Mouse (Mus musculus): ENCODE measurements around the gene D10Wsu102e. TPM values are rescaled to one million over a fixed set of nuclear protein-coding genes. Genes with fewer than 3 reads are reported as not detected.
"Not testable (repeated sequence)": the region's sequence is repeated elsewhere in the genome, so short reads cannot be mapped to it uniquely, and the experiment has no call there.

D10Wsu102e gene
- polyA plus RNA-seq, 1 experiment from 2014 or later: 0.80 TPM

DNA sequence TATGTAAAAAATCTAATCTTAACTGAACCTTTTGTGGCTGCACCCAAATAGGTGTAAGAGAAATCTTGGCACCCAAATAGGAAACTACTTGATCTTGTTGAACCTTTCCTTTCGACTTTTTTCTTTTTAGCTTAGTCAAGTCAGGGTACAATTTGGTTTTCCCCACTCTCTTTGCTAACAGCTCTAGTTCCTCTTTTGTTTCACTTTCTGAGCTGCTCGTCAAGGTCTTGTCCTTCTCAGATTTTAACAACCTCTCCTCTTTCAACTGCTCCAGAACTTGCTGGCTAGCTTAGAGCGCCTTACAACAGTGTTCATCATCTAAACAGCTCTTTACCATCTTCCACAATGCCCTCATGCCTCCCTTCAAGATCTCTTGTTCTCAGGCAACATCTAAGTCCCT lies 97.5 kb downstream of the D10Wsu102e start:
- no peak for DNase-seq (ENCODE audit: low spot score)
- H3K27ac ChIP-seq: no peak overlapping the region
- H3K36me3 ChIP-seq: peaks cover 14% of the 10 kb centered on the region
- peaks cover 18% of the 10 kb centered on the region for H3K9me3 ChIP-seq
- no peaks in the 10 kb centered on the region for H3K27me3 ChIP-seq (ENCODE audit: insufficient read depth, poor library complexity, severe bottlenecking)
- 90% methylated on average over 3 of the region's 3 CpGs for WGBS
- H3K4me3 ChIP-seq: no peak overlapping the region
- no peaks in the 10 kb centered on the region for H3K4me1 ChIP-seq

DNA sequence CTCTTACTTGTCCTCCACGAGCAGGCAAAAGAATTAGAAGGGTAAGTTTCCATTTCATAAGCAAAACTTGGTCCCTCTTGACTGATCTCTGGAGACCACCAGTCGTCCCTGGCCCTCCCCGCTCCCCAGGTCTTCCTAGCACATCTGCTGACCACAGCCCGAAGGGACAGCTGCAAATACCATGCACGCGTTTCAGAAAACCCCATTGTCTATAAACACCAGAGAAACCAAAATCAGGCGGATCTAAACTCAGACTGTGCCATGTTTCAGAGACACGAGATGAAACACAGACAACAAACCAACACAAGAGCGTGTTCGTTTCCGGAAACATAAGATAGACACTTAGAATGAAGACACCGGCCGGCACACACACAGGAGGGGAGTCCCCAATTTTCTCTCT lies 115.2 kb downstream of the D10Wsu102e start:
- Histone ChIP-seq H3K9me3 (0 out of 2 replicates have a peak, but pooled peaks cover 3% of the 10 kb centered on the region), H3K4me1 (no peaks in the 10 kb centered on the region), H3K27me3 (ENCODE audit: insufficient read depth, poor library complexity, severe bottlenecking) (no peaks in the 10 kb centered on the region), H3K4me3 (no peak overlapping the region), H3K27ac (no peak overlapping the region), H3K36me3 (no peaks in the 10 kb centered on the region)
- WGBS: 90% methylated on average over 13 of the region's 13 CpGs
- DNase-seq (ENCODE audit: low spot score): no peak

DNA sequence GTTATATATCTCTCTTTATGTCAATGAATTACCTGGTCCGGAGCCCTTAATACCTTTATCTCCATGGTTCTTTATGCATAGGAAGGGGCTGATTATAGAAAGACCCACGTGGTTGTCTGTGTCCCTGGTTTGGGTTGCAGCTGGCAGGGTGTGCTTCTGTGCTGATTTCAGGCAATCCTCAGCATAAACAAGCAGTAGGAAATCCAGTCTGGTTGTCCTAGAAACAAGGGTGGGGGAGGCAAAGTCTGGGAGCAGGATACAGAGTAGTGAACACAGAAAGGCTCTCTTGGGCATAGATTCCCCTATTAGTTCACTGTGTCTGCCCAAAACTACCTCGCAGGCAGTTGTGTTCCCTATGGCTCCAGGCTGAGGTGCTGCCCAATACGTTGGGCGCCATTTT lies 117.3 kb downstream of the D10Wsu102e start:
- Histone ChIP-seq H3K27me3 (ENCODE audit: insufficient read depth, poor library complexity, severe bottlenecking) (no peaks in the 10 kb centered on the region), H3K4me3 (no peak overlapping the region), H3K36me3 (no peaks in the 10 kb centered on the region), H3K4me1 (no peaks in the 10 kb centered on the region), H3K27ac (no peak overlapping the region), H3K9me3 (peaks cover 3% of the 10 kb centered on the region; the same call in 1 of the 2 replicates)
- no peak for DNase-seq (ENCODE audit: low spot score)
- WGBS: 79% methylated on average over 5 of the region's 5 CpGs

DNA sequence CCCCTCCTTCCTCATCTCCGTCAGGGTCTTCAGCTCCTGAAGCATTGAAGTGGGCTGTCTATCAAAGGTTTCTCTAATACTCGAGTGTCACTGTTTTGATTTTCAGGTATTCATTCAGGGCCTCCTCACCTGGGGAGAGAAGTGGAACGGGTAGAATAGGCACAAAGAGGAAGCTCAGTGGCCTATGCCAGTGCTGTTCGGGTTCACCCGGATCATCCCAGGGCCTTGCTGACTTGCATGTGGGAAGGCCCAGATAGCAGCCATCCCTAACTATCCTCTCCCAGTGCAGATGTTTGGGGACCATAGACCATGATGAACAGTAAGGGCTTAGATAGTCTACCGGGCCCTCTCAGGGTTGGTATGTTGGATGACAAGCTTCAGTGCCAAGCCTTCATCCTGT lies 130.5 kb downstream of the D10Wsu102e start:
- Histone ChIP-seq H3K4me3 (no peak overlapping the region), H3K4me1 (no peaks in the 10 kb centered on the region), H3K9me3 (no peaks in the 10 kb centered on the region), H3K27ac (no peak overlapping the region), H3K27me3 (ENCODE audit: insufficient read depth, poor library complexity, severe bottlenecking) (no peaks in the 10 kb centered on the region), H3K36me3 (no peaks in the 10 kb centered on the region)
- no peak for DNase-seq (ENCODE audit: low spot score)
- 79% methylated on average over 6 of the region's 6 CpGs for WGBS

DNA sequence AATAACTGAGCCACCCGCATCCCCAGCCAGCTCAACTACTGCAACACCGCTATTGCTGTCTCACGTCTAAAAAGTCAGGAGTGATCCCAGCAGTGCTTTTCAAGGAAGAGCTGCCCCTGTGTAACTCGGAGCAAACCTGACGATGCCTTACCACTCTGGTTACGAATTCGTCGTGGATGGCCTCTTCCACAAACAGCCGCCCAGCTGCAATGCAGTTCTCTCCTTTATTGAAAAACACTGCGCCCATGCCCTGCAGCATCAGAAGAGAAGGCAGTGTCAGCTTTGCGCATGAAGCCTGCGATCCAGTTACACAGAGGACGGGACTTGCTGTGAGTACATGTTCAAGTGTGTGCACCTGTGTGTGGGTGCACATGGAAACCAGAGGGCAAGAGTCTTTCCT lies 137.3 kb downstream of the D10Wsu102e start:
- Histone ChIP-seq H3K9me3 (no peaks in the 10 kb centered on the region), H3K27ac (no peak overlapping the region), H3K27me3 (ENCODE audit: insufficient read depth, poor library complexity, severe bottlenecking) (no peaks in the 10 kb centered on the region), H3K36me3 (no peaks in the 10 kb centered on the region), H3K4me3 (no peak overlapping the region), H3K4me1 (no peaks in the 10 kb centered on the region)
- 87% methylated on average over 13 of the region's 13 CpGs for WGBS
- peak; percentile 64 for DNase-seq (ENCODE audit: low spot score)

DNA sequence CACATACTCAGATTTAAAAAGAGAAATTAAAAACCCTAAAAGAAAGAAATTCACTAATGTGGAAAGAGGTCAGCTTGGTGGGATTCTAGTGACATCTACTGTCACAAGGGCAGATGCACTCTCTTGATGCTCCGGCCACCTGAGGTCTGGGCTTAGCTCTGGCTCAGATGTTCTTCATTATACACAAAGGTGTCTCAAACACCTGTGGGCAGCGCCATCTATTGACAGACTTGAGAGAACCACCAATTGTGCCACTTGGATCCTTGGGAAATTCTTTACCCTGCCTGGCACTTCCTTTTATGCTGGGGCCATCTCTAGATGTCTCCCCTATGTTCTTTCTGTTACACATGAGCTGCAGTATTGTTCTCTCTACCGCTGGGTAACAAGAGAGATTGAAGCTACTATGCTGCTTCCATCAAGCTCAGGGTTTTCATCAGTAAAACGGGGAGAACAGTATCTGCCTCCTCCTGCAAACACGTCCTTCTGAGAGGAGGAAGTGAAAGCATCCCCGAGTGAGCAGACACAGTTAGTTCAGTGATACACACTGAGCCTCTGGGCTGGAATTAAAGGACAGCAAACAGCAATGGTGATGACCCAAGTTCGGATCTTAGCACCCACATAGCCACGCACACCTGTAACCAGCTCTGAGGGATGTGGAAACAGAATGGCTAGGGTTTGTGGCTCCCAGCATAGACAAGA lies 149.1 kb downstream of the D10Wsu102e start:
- no peaks in the 10 kb centered on the region for H3K27me3 ChIP-seq (ENCODE audit: insufficient read depth, poor library complexity, severe bottlenecking)
- H3K4me3 ChIP-seq: no peak overlapping the region
- no peak for DNase-seq (ENCODE audit: low spot score)
- no peaks in the 10 kb centered on the region for H3K4me1 ChIP-seq
- H3K36me3 ChIP-seq: peaks cover 10% of the 10 kb centered on the region; the same call in 1 of the 2 replicates
- WGBS: 64% methylated on average over 8 of the region's 8 CpGs
- H3K27ac ChIP-seq: no peak overlapping the region
- peaks cover 4% of the 10 kb centered on the region; the same call in 1 of the 2 replicates for H3K9me3 ChIP-seq

DNA sequence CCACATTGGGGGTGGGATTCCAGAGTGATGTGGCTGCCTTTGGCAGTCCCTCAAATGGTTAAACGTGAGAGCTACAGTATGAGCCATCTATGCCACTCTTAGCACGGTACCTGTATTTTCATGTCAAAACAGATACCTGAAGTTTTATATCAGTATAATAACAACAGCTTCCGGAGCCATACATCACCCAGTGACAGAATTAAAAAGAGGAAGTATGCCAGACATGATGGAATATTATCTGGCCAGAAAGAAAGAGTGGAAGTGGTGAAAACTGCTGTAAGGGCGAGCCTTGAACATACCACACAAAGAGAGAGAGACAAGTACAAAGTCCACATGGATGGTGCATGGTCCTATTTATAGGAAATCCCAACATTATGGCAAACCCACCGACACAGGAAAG lies 151.3 kb downstream of the D10Wsu102e start:
- H3K9me3 ChIP-seq: peaks cover 4% of the 10 kb centered on the region; the same call in 1 of the 2 replicates
- H3K4me3 ChIP-seq: no peak overlapping the region
- 71% methylated on average over 5 of the region's 5 CpGs for WGBS
- no peaks in the 10 kb centered on the region for H3K4me1 ChIP-seq
- H3K36me3 ChIP-seq: peaks cover 3% of the 10 kb centered on the region; the same call in 1 of the 2 replicates
- H3K27me3 ChIP-seq (ENCODE audit: insufficient read depth, poor library complexity, severe bottlenecking): no peaks in the 10 kb centered on the region
- DNase-seq (ENCODE audit: low spot score): no peak
- no peak overlapping the region for H3K27ac ChIP-seq

DNA sequence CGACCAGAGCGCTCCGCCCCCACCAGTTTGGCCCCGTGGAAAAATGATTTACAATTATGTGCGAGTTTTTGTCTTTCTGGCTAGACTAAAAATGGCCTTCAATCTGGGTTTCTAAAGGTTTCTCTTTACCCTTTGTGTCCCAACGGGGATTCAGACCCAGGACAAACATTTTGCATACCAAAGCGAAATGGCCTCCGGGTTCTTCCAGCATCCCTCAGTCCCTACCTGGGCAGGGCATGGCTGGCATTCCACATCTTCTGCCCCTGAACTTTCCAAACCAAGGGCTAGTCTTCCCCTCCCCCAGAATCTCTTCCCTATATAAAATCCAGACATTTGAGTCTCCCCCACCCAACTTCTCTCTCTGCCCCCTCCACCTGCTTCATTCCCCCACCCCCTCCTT lies 153.7 kb downstream of the D10Wsu102e start:
- WGBS: 85% methylated on average over 8 of the region's 8 CpGs

DNA sequence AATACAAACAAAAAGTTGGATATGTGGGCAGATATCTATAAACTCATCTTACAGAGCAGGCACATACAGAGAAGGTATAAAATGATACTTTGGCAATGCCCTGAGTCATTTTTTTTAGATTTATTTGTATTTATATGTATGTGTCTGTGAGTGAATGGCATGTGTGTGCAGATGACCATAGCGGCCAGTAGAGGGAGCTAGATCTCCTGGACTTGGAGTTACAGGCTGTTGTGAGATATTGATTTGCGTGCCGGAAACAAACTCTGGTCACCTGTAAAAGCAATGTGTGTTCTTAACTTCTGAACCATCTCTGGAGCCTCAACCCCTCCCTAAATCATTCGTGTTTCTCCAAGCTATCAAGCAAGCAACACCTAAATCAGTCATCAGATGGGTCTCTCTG lies 161.0 kb downstream of the D10Wsu102e start:
- H3K9me3 ChIP-seq: no peaks in the 10 kb centered on the region
- no peaks in the 10 kb centered on the region for H3K4me1 ChIP-seq
- H3K27me3 ChIP-seq (ENCODE audit: insufficient read depth, poor library complexity, severe bottlenecking): no peaks in the 10 kb centered on the region
- no peak for DNase-seq (ENCODE audit: low spot score)
- H3K27ac ChIP-seq: no peak overlapping the region
- peaks cover 4% of the 10 kb centered on the region; the same call in 1 of the 2 replicates for H3K36me3 ChIP-seq
- H3K4me3 ChIP-seq: no peak overlapping the region
- WGBS: 68% methylated on average over 4 of the region's 4 CpGs

More for the DNA sequence above, 153.7 kb downstream of the D10Wsu102e start:
- H3K36me3 ChIP-seq: peaks cover 1% of the 10 kb centered on the region; the same call in 1 of the 2 replicates
- no peaks in the 10 kb centered on the region for H3K27me3 ChIP-seq (ENCODE audit: insufficient read depth, poor library complexity, severe bottlenecking)
- peaks cover 4% of the 10 kb centered on the region; the same call in 1 of the 2 replicates for H3K9me3 ChIP-seq
- no peak overlapping the region for H3K4me3 ChIP-seq
- no peaks in the 10 kb centered on the region for H3K4me1 ChIP-seq
- H3K27ac ChIP-seq: no peak overlapping the region
- no peak for DNase-seq (ENCODE audit: low spot score)

DNA sequence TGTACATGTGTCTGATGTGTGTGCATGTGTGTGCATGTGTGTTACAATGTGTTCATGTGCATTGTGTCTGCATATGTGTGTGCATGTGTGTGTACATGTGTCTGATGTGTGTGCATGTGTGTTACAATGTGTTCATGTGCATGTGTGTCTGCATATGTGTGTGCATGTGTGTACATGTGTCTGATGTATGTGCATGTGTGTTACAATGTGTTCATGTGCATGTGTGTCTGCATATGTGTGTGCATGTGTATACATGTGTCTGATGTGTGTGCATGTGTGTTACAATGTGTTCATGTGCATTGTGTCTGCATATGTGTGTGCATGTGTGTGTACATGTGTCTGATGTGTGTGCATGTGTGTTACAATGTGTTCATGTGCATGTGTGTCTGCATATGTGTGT lies 164.2 kb downstream of the D10Wsu102e start:
- not testable (repeated sequence) for H3K4me3 ChIP-seq; DNase-seq (ENCODE audit: low spot score); H3K27me3 ChIP-seq (ENCODE audit: insufficient read depth, poor library complexity, severe bottlenecking); H3K4me1 ChIP-seq; H3K36me3 ChIP-seq; H3K9me3 ChIP-seq; H3K27ac ChIP-seq

DNA sequence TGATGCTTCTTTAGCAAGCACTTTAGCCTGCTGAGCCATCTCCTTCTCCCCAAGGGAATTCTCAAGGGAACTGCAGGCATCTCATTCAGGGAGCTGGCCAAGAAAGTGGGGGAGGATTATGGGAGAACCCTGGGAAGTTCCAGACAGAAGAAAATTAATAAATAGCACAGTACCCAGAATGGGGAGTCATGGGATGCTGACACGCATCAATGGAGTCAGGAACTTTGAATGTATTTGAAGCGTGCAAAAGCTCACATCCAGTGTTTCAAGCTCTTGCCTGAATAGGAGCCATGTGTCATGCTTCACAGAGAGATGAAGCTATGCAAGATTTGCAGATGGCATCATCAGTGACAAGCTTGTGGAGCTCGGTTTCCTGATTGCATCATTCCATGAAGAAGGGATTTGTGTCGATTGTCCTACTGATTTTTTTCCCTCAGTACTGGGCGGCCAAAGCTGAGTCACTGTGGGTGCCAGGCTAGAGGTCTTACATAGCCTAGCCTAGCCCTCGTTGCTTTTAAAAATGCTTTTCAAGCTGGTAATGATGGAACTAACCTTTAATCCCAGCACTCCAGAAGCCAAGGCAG lies 170.5 kb downstream of the D10Wsu102e start:
- H3K36me3 ChIP-seq: 0 out of 2 replicates have a peak, but pooled peaks cover 2% of the 10 kb centered on the region
- WGBS: 82% methylated on average over 6 of the region's 6 CpGs
- no peak overlapping the region for H3K27ac ChIP-seq
- peaks cover 7% of the 10 kb centered on the region for H3K4me1 ChIP-seq
- no peaks in the 10 kb centered on the region for H3K9me3 ChIP-seq
- no peak overlapping the region for H3K4me3 ChIP-seq
- no peak for DNase-seq (ENCODE audit: low spot score)
- no peaks in the 10 kb centered on the region for H3K27me3 ChIP-seq (ENCODE audit: insufficient read depth, poor library complexity, severe bottlenecking)

DNA sequence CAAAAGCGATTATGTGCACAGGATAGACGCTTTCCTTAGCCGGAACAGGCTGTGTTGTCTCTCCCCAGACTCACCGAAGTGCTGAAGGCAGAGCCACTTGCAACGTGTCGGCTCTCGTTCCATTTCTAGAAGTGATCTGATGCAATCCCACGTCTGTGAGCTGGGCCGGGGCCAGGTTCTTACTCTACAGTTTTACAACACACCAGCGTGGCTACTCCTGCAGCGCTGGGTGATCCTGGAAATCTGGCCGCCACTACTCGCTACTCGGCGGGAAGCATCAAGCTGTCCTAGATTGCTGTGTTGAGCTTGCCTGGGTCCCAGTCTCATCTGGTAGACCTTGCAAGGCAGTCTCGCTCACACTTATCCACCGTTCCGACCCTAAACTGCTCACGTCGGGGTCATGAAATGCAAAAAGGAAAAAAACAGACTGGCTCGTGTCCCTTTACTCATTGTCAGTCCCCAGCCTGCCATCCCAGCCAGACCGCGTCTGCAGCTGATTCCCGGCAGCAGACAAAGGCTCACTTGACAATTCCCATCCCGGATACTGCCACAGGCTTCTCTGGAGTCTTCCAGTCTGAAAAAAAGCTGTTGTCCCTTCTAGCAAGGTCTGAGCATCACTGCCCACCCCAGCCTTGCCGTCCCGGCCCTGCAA lies 173.4 kb downstream of the D10Wsu102e start:
- H3K36me3 ChIP-seq: 0 out of 2 replicates have a peak, but pooled peaks cover 2% of the 10 kb centered on the region
- H3K4me3 ChIP-seq: peak overlapping the region; percentile 79
- peak overlapping the region; percentile 76 for H3K27ac ChIP-seq
- H3K27me3 ChIP-seq (ENCODE audit: insufficient read depth, poor library complexity, severe bottlenecking): peaks cover 6% of the 10 kb centered on the region; the same call in 1 of the 2 replicates
- H3K4me1 ChIP-seq: peaks cover 7% of the 10 kb centered on the region
- H3K9me3 ChIP-seq: no peaks in the 10 kb centered on the region
- WGBS: 2% methylated on average over 27 of the region's 27 CpGs
- no peak for DNase-seq (ENCODE audit: low spot score)

DNA sequence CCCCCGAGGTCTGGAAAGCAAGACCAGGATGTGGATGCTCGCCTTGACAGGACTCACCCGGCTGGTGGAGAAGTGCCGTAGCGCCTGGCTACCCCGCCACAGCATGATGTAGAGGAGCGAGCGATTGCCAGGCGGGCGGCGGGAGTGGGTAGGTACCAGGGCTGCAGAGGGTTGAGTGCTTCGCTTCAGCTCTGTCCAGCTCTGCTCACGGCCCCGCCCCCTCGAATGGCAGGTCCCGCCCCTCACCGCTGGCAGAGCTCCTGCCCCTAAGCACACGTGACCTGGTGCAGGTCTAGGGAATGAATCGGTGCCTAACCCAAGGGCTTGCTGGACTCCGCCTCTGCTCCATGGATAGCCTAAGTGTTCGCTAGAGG lies 173.9 kb downstream of the D10Wsu102e start, which contains the start of gene Aldh1l2:
Gene Aldh1l2 (minus strand): TSS at position 231 of the 374 bp plus-strand sequence.
- H3K9me3 ChIP-seq: no peaks in the 10 kb centered on the region
- peaks cover 6% of the 10 kb centered on the region; the same call in 1 of the 2 replicates for H3K27me3 ChIP-seq (ENCODE audit: insufficient read depth, poor library complexity, severe bottlenecking)
- DNase-seq (ENCODE audit: low spot score): peak; percentile 91
- H3K4me1 ChIP-seq: peaks cover 7% of the 10 kb centered on the region
- H3K4me3 ChIP-seq: peak within 1 kb of the TSS; percentile 79
- peak within 1 kb of the TSS; percentile 76 for H3K27ac ChIP-seq
- WGBS: under 1% methylated on average over 21 of the region's 21 CpGs
- 0 out of 2 replicates have a peak, but pooled peaks cover 2% of the 10 kb centered on the region for H3K36me3 ChIP-seq

Measured in heart, embryonic 10.5 days (tissue).